Mouse (Mus musculus): ENCODE results near the gene Krtap28-13.

The Krtap28-13 gene

GRCm38 (mm10) chr1:83096935-83097334 is 36.2 kb downstream of the Krtap28-13 start:
- DNase-seq, result no peak

- no peak for DNase-seq
These were observed 38.4 kb downstream of the Krtap28-13 start for GRCm38 (mm10) chr1:83099160-83099559.

- no peak for DNase-seq
These were observed 38.9 kb downstream of the Krtap28-13 start for GRCm38 (mm10) chr1:83099580-83100137.

GRCm38 (mm10) chr1:83101891-83102290 is 41.2 kb downstream of the Krtap28-13 start:
- peak in 1 of 2 experiments; percentile 7 for DNase-seq

GRCm38 (mm10) chr1:83105464-83105863 is 44.7 kb downstream of the Krtap28-13 start:
- DNase-seq, result no peak

- DNase-seq, result no peak
These were observed 46.8 kb downstream of the Krtap28-13 start for GRCm38 (mm10) chr1:83107410-83107978.

- DNase-seq, result no peak
These were observed 50.3 kb downstream of the Krtap28-13 start for GRCm38 (mm10) chr1:83110992-83111391.
